Mouse (Mus musculus) stomach, postnatal 0 days (tissue): ENCODE results near the gene Lama2.

ENCODE experiments used
- CTCF ChIP-seq: IDR thresholded peaks from 2 replicates; pipeline ENCODE4 v1.5.1; 2016; ENCODE audit warnings: antibody characterized with exemption, low read depth, mild to moderate bottlenecking, moderate library complexity
- EP300 ChIP-seq: optimal IDR thresholded peaks from 2 replicates; pipeline ENCODE3; 2016; ENCODE audit warnings: antibody characterized with exemption

DNA sequence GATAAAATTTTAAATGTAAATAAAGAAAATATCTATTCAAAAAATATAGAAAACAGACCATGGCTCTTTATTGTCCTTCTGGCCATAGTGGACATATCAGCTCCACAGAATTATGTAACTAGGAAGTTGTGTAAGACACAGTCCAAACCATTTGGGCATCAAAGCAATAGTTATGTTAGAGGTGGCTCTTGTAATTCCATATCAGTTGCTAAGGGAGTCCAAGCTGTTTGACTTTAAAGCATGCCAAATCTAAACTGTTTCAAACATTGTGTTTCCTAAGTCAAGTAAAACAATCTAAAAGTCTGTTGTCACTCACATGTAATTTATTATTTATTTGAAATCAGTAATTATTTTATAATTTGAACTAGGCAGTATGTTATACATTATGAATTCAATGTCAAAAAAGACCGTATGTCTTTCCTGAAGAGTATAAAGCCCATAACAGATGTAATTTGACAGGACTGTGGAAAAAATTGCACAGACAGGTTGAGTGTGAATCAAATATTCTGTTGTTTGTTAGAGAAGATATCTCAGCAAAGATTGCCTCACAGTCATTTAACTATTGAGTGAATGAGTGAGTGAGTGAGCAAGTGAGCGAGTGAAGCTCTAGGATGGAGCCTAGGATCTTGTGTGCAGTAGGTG is 550.6 kb downstream of the Lama2 start:
- TF ChIP-seq CTCF (no peak), EP300 (no peak)
